Mouse (Mus musculus) skeletal muscle tissue, adult 2 months (tissue): ENCODE data around the gene Gm28434.

Experiments
- DNase-seq: peaks from one replicate; pipeline ENCODE4 v3.0.0-alpha.2; 2012; ENCODE audit warnings: low read depth, low spot score

The Gm28434 gene

DNA sequence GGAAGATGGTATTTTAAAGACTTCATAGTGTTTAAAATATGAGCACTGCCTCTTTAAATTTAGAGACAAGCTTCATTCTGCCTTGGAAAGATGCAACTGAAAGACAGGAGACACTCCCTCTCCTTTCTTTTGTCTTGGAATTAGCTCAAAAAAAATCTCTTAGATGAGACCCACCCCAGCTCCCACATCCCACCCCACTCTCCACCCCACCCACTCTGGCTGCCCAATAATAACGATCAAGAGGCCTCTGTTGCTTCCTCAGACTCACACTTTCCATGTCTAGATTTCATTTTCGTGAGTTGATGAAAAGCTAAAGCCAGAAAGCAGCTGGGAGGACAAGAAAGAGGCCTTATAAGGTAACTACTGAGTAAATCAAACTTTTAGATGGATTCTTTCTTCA, at the start of gene Gm28434, which contains the start of gene 2310003L06Rik:
TSS of gene Gm28434 (plus strand) at position 317 of the 400 bp plus-strand sequence.
TSS of gene 2310003L06Rik (plus strand) at position 259 of the 400 bp plus-strand sequence.
- no peak for DNase-seq

DNA sequence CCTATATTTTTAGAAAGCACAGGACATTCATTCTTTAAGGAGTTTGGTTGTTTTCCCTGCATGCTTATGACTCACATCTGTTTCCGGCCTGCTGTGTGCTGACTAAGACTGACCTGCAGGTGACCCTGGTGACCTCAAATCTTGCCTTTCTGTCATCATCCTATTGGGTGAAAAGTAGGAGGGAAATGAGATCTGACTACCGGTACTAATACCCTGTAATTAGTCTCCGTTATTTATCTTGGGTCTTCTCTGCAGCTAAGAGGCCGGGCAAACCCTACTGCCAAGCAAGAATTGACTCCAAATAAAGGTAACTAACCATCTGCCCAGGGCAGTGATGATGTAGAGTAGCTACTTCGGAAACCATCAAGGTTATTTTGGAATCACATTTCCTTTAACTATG, 43.9 kb upstream of the Gm28434 start, which contains the start of gene Csn3:
TSS of gene Csn3 (plus strand) at position 208 of the 400 bp plus-strand sequence.
- no peak for DNase-seq

DNA sequence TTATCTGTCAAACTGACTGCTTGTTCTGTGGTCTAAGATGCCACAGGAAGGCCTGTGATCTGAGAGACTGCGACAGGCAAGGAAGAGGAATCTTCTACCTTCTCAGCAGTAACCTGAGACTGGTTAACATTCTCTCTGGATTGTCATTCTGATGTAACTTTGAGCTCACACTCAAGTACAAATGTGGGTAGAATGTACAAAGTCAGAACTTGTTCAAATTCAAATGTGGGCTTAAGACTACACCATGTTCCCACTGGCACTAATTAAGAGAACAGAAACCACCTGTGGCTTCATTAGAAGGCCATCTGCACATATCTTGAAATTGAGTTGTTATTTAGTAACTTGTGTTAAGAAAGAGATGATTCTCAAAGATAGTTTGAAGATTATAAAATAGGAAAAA, 37.7 kb upstream of the Gm28434 start:
- DNase-seq, result no peak

DNA sequence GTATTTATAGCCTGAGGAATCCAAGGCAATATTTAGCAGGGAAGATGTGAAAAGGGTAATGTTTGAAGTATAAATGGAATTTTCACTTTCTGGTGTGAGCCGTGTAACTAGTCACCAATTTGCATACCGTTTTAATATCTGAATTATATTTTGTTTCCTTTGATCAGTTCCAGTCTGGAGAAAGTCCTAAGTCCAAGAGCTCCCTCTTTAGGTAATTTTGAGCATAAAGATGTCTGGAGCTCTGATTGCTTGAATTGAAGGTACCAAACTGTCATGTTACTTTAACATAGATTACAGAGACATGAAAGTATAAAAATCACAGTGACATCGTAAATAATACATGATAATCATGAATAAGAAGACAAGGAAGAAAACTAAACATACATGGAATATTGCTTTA, 28.6 kb upstream of the Gm28434 start:
- DNase-seq, result no peak

DNA sequence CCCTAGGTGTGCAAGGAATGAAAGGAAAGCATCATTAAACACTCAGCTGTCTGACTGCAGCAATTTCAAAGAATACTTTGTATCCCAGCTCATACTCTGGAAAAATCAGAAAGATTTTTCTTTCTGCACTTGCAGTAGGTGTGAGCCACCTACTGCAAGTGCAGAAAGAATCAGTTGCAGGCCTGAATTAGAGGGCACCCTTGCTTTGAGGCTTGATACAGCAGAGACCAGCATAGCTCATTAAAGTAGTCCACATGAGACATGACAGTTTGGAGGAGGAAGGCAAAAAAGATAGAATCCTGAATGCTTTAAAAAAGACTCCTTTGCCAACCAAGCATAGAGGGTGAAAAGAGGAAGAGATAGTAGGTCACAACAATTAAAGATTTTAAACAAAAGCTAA, 26.8 kb upstream of the Gm28434 start:
- DNase-seq, result no peak

DNA sequence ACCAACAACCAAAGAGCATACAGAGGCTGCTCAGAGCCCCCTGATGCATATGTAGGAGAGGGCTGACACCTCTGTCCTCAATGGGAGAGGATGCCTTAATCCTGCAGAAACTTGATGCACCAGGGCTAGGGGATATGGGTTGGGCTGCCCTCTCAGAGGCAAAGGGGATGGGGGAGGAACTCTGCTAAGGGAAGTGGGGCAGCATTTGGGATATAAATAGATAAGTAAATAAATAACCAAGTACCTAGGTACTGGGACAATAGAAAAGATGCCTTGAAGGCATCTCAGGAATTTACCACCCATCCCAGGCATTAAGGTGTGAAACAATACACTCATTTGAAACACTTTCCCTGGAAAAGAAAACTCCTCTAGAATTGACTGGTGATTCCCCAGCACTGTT, 17.5 kb upstream of the Gm28434 start:
- DNase-seq, result no peak

DNA sequence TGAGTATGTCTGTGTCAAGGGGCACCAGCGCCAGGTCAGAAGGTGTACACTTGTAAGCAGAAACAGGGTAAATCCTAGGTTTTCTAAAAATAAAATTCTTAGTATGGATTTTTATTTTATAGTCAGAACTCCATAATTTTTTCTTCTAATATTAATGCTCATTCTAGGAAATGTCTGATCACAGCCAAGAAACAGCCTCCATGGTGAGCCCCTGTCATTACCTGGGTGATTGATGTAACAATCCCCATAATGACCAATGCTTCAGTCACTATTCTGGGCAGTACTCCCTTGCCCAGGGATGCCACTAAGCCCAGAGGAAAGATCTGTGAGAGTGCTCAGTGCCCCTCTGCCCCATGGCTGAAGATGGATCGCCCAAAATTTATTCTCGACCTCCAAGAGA, 9.8 kb downstream of the Gm28434 start, which contains the start of gene Cabs1:
TSS of gene Cabs1 (plus strand) at position 301 of the 400 bp plus-strand sequence.
- DNase-seq, result no peak

DNA sequence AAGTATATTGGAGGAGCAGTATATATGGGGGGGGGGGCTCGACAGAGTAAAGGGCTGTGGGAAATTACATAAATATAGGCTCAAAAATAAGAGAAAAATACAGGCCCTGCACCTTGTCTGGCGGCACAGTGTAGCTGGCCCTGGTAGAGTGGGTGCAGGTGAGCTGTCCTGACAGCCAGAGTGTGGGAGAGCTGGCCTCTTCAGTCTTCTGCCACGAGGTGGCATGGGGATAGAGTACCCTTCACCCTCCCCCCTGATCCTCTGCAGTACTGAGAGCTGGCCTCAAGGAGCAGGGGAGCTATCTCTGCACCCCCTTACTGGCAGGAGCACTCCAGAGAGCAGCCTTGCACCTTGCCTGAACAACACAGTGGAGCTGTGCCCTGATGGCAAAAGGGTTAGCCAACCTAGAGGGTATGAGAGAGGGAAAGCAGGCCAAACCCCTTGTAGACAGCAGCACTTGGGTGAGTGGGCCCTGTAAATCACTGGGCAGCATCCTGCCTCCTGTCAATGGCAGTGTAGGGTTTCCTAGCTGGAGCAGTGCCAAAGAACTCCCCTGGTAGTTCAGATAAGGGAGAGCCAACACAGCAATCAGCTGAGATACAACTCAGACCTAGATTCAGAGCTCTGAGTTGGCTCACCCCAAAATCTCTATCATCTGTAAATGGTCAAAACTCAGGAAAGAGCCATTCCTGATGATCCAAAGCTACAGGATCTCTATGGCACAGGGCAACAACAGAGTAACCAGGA, 13.3 kb downstream of the Gm28434 start:
- DNase-seq, result no peak

DNA sequence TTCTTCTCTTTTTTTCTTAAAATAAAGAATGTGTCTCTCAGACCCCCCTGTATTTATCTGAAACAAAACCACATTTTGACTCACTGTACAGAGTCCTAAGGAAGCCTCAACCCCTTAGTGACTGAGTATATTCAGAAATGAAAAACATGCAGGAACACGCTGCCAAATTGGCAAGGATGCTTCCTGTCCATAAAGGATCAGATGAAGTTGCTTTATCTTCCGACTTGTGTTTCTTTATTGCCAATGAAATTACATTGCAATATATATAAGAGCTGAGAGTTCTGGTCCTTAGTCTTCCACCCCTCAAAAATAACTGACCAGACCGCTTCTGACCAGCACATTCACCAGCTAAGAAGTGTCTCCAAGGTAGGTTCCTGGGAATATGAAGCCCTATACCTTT, 32.9 kb downstream of the Gm28434 start, which contains the start of gene Smr3a:
TSS of gene Smr3a (plus strand) at position 301 of the 400 bp plus-strand sequence.
- no peak for DNase-seq

DNA sequence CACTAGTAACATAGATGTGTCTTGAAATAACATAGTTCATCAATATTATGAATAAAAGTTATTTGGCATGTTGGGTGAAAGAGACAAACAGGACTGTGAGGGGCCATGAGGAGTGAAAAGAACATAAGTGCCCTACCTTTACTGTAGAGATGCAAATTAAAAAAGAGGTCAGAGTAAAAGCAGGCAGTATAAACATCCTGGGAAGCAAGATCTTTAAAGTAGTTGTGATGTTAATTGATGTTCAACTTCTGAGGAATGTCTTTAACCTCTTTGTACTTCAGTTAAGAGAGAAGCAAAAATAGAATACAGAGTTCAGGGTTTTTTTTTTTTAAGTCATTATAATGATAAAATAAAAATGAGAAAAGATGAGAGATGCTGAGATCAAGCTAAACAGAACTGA, 35.9 kb downstream of the Gm28434 start:
- no peak for DNase-seq
